Mouse (Mus musculus) myocyte (in vitro differentiated cells): ENCODE data around the gene Ano3.

Experiments
- E2F4 ChIP-seq: IDR thresholded peaks from one replicate; pipeline ENCODE4 v1.6.1; 2011; ENCODE audit warnings: mild to moderate bottlenecking, control low read depth, moderate library complexity; ENCODE audit not compliant: insufficient read depth
- MAX ChIP-seq: IDR thresholded peaks from one replicate; pipeline ENCODE4 v1.6.1; 2011; ENCODE audit warnings: low read depth, mild to moderate bottlenecking, control low read depth
- POLR2A ChIP-seq: IDR thresholded peaks from one replicate; pipeline ENCODE4 v1.6.1; 2011; ENCODE audit warnings: low read depth, mild to moderate bottlenecking, control low read depth, moderate library complexity; ENCODE audit not compliant: insufficient read length
- USF1 ChIP-seq: IDR thresholded peaks from one replicate; pipeline ENCODE4 v1.6.1; 2011; ENCODE audit warnings: low read depth, mild to moderate bottlenecking, control low read depth, moderate library complexity

GRCm38 (mm10) chr2:110787396-110787795, 163.3 kb downstream of the Ano3 start:
- no peak for TF ChIP-seq POLR2A
- TF ChIP-seq MAX: no peak
- TF ChIP-seq USF1: no peak
- no peak for TF ChIP-seq E2F4
